Comparison of ENCODE assay signal across 19 mouse cellular contexts in the genomic region with DNA sequence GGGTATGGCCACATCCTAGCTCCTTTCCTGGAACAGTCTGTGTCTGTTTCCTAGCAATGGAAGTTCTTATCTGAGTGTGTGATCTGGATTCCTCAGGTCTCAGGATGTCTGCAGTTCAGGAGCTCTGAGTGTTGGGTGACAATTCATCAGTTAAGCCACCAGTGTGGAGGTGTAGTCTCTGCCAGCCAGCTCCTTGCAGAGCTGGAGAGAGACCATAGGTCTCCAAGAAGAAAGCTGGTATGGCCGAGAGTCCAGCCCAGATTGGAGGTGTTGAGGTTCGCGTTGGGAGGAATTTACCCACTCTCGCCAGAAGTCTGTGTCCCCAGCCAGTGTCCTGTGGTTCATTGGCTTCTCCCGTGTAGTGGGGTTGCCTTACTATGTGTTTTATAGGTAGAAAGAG. TPM values are rescaled to one million over a fixed set of nuclear protein-coding genes. Genes with fewer than 3 reads are reported as not detected.
DNase-seq lines count a peak whose midpoint lies in the region; ATAC-seq lines count a peak whose summit lies in the region.
"Had no signal": no experiment of that assay in that cellular context is flagged by ENCODE, and none has a peak within 500 bp of the region (broad histone marks: within the 10 kb centered on the region; RNA-seq: fewer than 3 reads in every experiment).

No protein-coding gene starts in this region.

- H3K27ac ChIP-seq in hindbrain, embryonic 10.5 days: no peak overlapping the region
- no peak overlapping the region for H3K27ac ChIP-seq in midbrain, embryonic 11.5 days (ENCODE audit: low read depth, low read length)
- peak overlapping the region; percentile 96 for H3K27ac ChIP-seq in neural tube, embryonic 14.5 days (ENCODE audit: low read depth, low read length)
- H3K27ac ChIP-seq: embryonic facial prominence, embryonic 12.5 days; gastrocnemius, adult 2 months; kidney, postnatal 0 days; stomach, postnatal 0 days had no signal

- no peak overlapping the region for H3K4me2 ChIP-seq in midbrain, embryonic 11.5 days
- H3K4me2 ChIP-seq in neural tube, embryonic 14.5 days (ENCODE audit: low read depth, low read length): peak overlapping the region; percentile 84

- intact Hi-C loops in gastrocnemius, postnatal 14 days (cut with DNase I; ENCODE audit: low total_unique reads): no loop called here
- intact Hi-C loops in left cerebral cortex, postnatal 10 days (cut with DNase I): loop anchor here (5.0 kb wide), 2 partner anchors 35 to 45 kb away; no protein-coding TSS in a partner anchor

- no peak for ATAC-seq in midbrain, embryonic 11.5 days (ENCODE audit: low FRiP score)
- no peak for ATAC-seq in neural tube, embryonic 14.5 days (ENCODE audit: low read depth)
- ATAC-seq: activated CD4-positive, CD25-positive, alpha-beta regulatory T cell, adult 4 months; intestine, postnatal 0 days had no signal

- no peak overlapping the region for H3K9ac ChIP-seq in midbrain, embryonic 11.5 days (ENCODE audit: low read length)
- peak overlapping the region; percentile 97 for H3K9ac ChIP-seq in neural tube, embryonic 14.5 days (replicated peaks; ENCODE audit: low read depth, low read length)

- WGBS in hindbrain, embryonic 10.5 days: 45% methylated on average over 5 of the region's 5 CpGs
- 53% methylated on average over 5 of the region's 5 CpGs for WGBS in midbrain, embryonic 11.5 days
- 39% methylated on average over 5 of the region's 5 CpGs for WGBS in neural tube, embryonic 14.5 days

- DNase-seq in cerebellum, postnatal 25 days: peak; percentile 32 to 40
- DNase-seq in cerebellum, adult 9-11 months: no peak
- no peak for DNase-seq in hindbrain, embryonic 10.5 days (ENCODE audit: low spot score)
- peak; percentile 87 for DNase-seq in midbrain, embryonic 11.5 days (ENCODE audit: low spot score, missing footprints)
- DNase-seq in gastrocnemius, postnatal 14 days: no peak
- no peak for DNase-seq in spleen, postnatal 14 days (ENCODE audit: low spot score in 2 of 2)
- DNase-seq in left cerebral cortex, postnatal 10 days (ENCODE audit: extremely low spot score in 1 of 2, low spot score in 2 of 2): no peak
- DNase-seq: gastrocnemius, adult 2 months; heart, postnatal 14 days; liver; lung, adult 2 months; right cerebral cortex, adult 18-20 months had no signal

- H3K9me3 ChIP-seq in hindbrain, embryonic 10.5 days: no peaks in the 10 kb centered on the region
- H3K9me3 ChIP-seq in midbrain, embryonic 11.5 days (ENCODE audit: control insufficient read depth, low read length): no peaks in the 10 kb centered on the region
- no peaks in the 10 kb centered on the region for H3K9me3 ChIP-seq in neural tube, embryonic 14.5 days (ENCODE audit: control insufficient read depth, low read length)
- H3K9me3 ChIP-seq: embryonic facial prominence, embryonic 12.5 days had no signal

- peaks cover 57% of the 10 kb centered on the region for H3K4me1 ChIP-seq in hindbrain, embryonic 10.5 days (replicated peaks)
- peaks cover 14% of the 10 kb centered on the region for H3K4me1 ChIP-seq in midbrain, embryonic 11.5 days (ENCODE audit: control insufficient read depth, insufficient read depth, low read length)
- peaks cover 38% of the 10 kb centered on the region for H3K4me1 ChIP-seq in neural tube, embryonic 14.5 days (ENCODE audit: control insufficient read depth, insufficient read depth, low read length)

- peaks cover 99% of the 10 kb centered on the region for H3K27me3 ChIP-seq in hindbrain, embryonic 10.5 days (ENCODE audit: insufficient read depth, poor library complexity, severe bottlenecking)
- H3K27me3 ChIP-seq in midbrain, embryonic 11.5 days (ENCODE audit: control insufficient read depth, insufficient read depth, low read length): peaks cover 39% of the 10 kb centered on the region
- H3K27me3 ChIP-seq in neural tube, embryonic 14.5 days (ENCODE audit: control insufficient read depth, insufficient read depth, low read length): peaks cover 9% of the 10 kb centered on the region

- no peaks in the 10 kb centered on the region for H3K36me3 ChIP-seq in hindbrain, embryonic 10.5 days
- H3K36me3 ChIP-seq in midbrain, embryonic 11.5 days (ENCODE audit: control insufficient read depth, insufficient read depth, low read length): no peaks in the 10 kb centered on the region
- H3K36me3 ChIP-seq in neural tube, embryonic 14.5 days (ENCODE audit: control insufficient read depth, insufficient read depth, low read length): no peaks in the 10 kb centered on the region
- H3K36me3 ChIP-seq: embryonic facial prominence, embryonic 12.5 days had no signal

- peak overlapping the region; percentile 77 for H3K4me3 ChIP-seq in hindbrain, embryonic 10.5 days
- no peak overlapping the region; the same call in 1 of the 2 replicates for H3K4me3 ChIP-seq in midbrain, embryonic 11.5 days (ENCODE audit: low read depth, low read length)
- H3K4me3 ChIP-seq in neural tube, embryonic 14.5 days (ENCODE audit: low read depth, low read length): peak overlapping the region; percentile 83
- H3K4me3 ChIP-seq: gastrocnemius, adult 2 months had no signal

RNA-seq across cellular contexts. Expression of a gene that starts 2.0 kb away (rescaled TPM):
- polyA plus RNA-seq in hindbrain, embryonic 10.5 days (2016; fragmentation: Nextera tagmentation; extraction: Ambion mirVana): 8.8 and 19.3 TPM in 2 replicates
- polyA plus RNA-seq in midbrain, embryonic 11.5 days (2014; fragmentation: Nextera tagmentation; extraction: Ambion mirVana): 7.2 and 8.6 TPM in 2 replicates
- 121 and 145 TPM in 2 replicates for polyA plus RNA-seq in neural tube, embryonic 14.5 days (2014; fragmentation: Nextera tagmentation; extraction: Ambion mirVana)
- total RNA-seq in gastrocnemius, postnatal 14 days (2021): under 1 TPM; 0.51 to 0.82 TPM
- 100 to 1,000 TPM; 226 to 231 TPM for total RNA-seq in left cerebral cortex, postnatal 10 days (2021)
- total RNA-seq: megakaryocyte, adult 5-6 weeks had no signal

RNA-seq across cellular contexts. Expression of a gene that starts 38.7 kb away (rescaled TPM):
- 7.3 and 13.1 TPM in 2 replicates for polyA plus RNA-seq in hindbrain, embryonic 10.5 days (2016; fragmentation: Nextera tagmentation; extraction: Ambion mirVana)
- 12.1 and 12.6 TPM in 2 replicates for polyA plus RNA-seq in midbrain, embryonic 11.5 days (2014; fragmentation: Nextera tagmentation; extraction: Ambion mirVana)
- 4.6 and 6.7 TPM in 2 replicates for polyA plus RNA-seq in neural tube, embryonic 14.5 days (2014; fragmentation: Nextera tagmentation; extraction: Ambion mirVana)
- under 1 TPM in 1 of 2 experiments, not detected in 1; 0.94 TPM for total RNA-seq in gastrocnemius, postnatal 14 days (2021)
- total RNA-seq in left cerebral cortex, postnatal 10 days (2021): 1 to 10 TPM in 1 of 2 experiments, under 1 TPM in 1; 0.49 to 1.6 TPM
- total RNA-seq: gastrocnemius, adult 2 months; megakaryocyte, adult 5-6 weeks had no signal

RNA-seq across cellular contexts. Expression of a gene that starts 50.0 kb away (rescaled TPM):
- 14.5 and 19.7 TPM in 2 replicates for polyA plus RNA-seq in hindbrain, embryonic 10.5 days (2016; fragmentation: Nextera tagmentation; extraction: Ambion mirVana)
- polyA plus RNA-seq in midbrain, embryonic 11.5 days (2014; fragmentation: Nextera tagmentation; extraction: Ambion mirVana): 15.5 and 18.0 TPM in 2 replicates
- 16.3 and 19.0 TPM in 2 replicates for polyA plus RNA-seq in neural tube, embryonic 14.5 days (2014; fragmentation: Nextera tagmentation; extraction: Ambion mirVana)
- 10 to 100 TPM; 18.3 to 19.1 TPM for total RNA-seq in gastrocnemius, postnatal 14 days (2021)
- 10 to 100 TPM; 48.9 to 51.4 TPM for total RNA-seq in left cerebral cortex, postnatal 10 days (2021)

Comparison
In these comparisons a context has a peak if more than half of its experiments do, and no peak if none do; other contexts are left out.
1. DNase-seq: peak in cerebellum, postnatal 25 days (2 of 2) and midbrain, embryonic 11.5 days (single experiment); none in cerebellum, adult 9-11 months (single experiment), hindbrain, embryonic 10.5 days (single experiment), gastrocnemius, postnatal 14 days (single experiment), spleen, postnatal 14 days (0 of 2) and left cerebral cortex, postnatal 10 days (0 of 2).